Comparison of ENCODE assay signal across 10 mouse cellular contexts in genomic region chr16:90400906-90401666, GRCm38 (mm10). TPM values are rescaled to one million over a fixed set of nuclear protein-coding genes. Genes with fewer than 3 reads are reported as not detected.
A peak's percentile ranks its signal among the peaks of the same experiment; 100 is the strongest.
DNase-seq lines count a peak whose midpoint lies in the region; ATAC-seq and TF ChIP-seq lines count a peak whose summit lies in the region.
"Had no signal": no experiment of that assay in that cellular context is flagged by ENCODE, and none has a peak within 500 bp of the region (broad histone marks: within the 10 kb centered on the region; RNA-seq: fewer than 3 reads in every experiment).

No protein-coding gene starts in this region.

- H3K4me2 ChIP-seq in heart, embryonic 15.5 days, result peak overlapping the region; percentile 46
- H3K4me2 ChIP-seq in forebrain, embryonic 15.5 days (replicated peaks), result peak overlapping the region; percentile 17; the same call in 1 of the 2 replicates
- peak overlapping the region; percentile 37 for H3K4me2 ChIP-seq in midbrain, embryonic 12.5 days (replicated peaks)
- H3K4me2 ChIP-seq: neural tube, embryonic 13.5 days had no signal

- no peak overlapping the region; the same call in 1 of the 2 replicates for H3K4me3 ChIP-seq in heart, embryonic 15.5 days
- no peak overlapping the region for H3K4me3 ChIP-seq in MEL (ENCODE audit: control insufficient read depth in 1 of 2, insufficient read depth in 1 of 2, low read depth in 2 of 2, low read length in 2 of 2)
- H3K4me3 ChIP-seq in forebrain, embryonic 15.5 days, result no peak overlapping the region
- no peak overlapping the region for H3K4me3 ChIP-seq in midbrain, embryonic 12.5 days
- H3K4me3 ChIP-seq: neural tube, embryonic 13.5 days had no signal

- no peaks in the 10 kb centered on the region for H3K36me3 ChIP-seq in heart, embryonic 15.5 days
- H3K36me3 ChIP-seq in MEL (ENCODE audit: control insufficient read depth in 1 of 2, insufficient read depth in 2 of 2, low read length in 2 of 2), result no peaks in the 10 kb centered on the region
- H3K36me3 ChIP-seq in forebrain, embryonic 15.5 days, result no peaks in the 10 kb centered on the region
- peaks cover 2% of the 10 kb centered on the region; the same call in 1 of the 2 replicates for H3K36me3 ChIP-seq in midbrain, embryonic 12.5 days
- H3K36me3 ChIP-seq: neural tube, embryonic 13.5 days had no signal

- 25% methylated on average over 12 of the region's 12 CpGs for WGBS in heart, embryonic 15.5 days
- 11% methylated on average over 12 of the region's 12 CpGs for WGBS in forebrain, embryonic 15.5 days
- 9% methylated on average over 12 of the region's 12 CpGs for WGBS in midbrain, embryonic 12.5 days

- H3K27me3 ChIP-seq in heart, embryonic 15.5 days, result no peaks in the 10 kb centered on the region
- H3K27me3 ChIP-seq in MEL (ENCODE audit: control insufficient read depth in 1 of 2, insufficient read depth in 2 of 2, low read length in 2 of 2), result no peaks in the 10 kb centered on the region
- no peaks in the 10 kb centered on the region for H3K27me3 ChIP-seq in forebrain, embryonic 15.5 days
- H3K27me3 ChIP-seq in midbrain, embryonic 12.5 days, result no peaks in the 10 kb centered on the region
- H3K27me3 ChIP-seq: neural tube, embryonic 13.5 days had no signal

- ATAC-seq in heart, embryonic 15.5 days (replicated peaks; ENCODE audit: insufficient number of reproducible peaks, insufficient read depth, low FRiP score, low read depth), result no peak; the same call in 1 of the 2 replicates
- ATAC-seq in forebrain, embryonic 15.5 days (replicated peaks), result 0 out of 2 replicates have a peak, but pooled peaks have one; percentile 47
- ATAC-seq in midbrain, embryonic 12.5 days (ENCODE audit: low FRiP score, low read depth), result peak; percentile 67
- no peak for ATAC-seq in granulocyte monocyte progenitor cell, adult 5-6 weeks (replicated peaks; ENCODE audit: poor library complexity, severe bottlenecking)

- H3K27ac ChIP-seq in heart, embryonic 15.5 days, result peak overlapping the region; percentile 61
- no peak overlapping the region for H3K27ac ChIP-seq in MEL (ENCODE audit: control insufficient read depth, low read depth, low read length)
- no peak overlapping the region for H3K27ac ChIP-seq in forebrain, embryonic 15.5 days (replicated peaks)
- no peak overlapping the region for H3K27ac ChIP-seq in midbrain, embryonic 12.5 days (replicated peaks)
- H3K27ac ChIP-seq: neural tube, embryonic 13.5 days had no signal

- H3K9ac ChIP-seq in heart, embryonic 15.5 days, result no peak overlapping the region
- no peak overlapping the region for H3K9ac ChIP-seq in MEL (ENCODE audit: control insufficient read depth, low read depth, low read length, poor library complexity, severe bottlenecking)
- H3K9ac ChIP-seq in forebrain, embryonic 15.5 days (replicated peaks), result no peak overlapping the region
- no peak overlapping the region for H3K9ac ChIP-seq in midbrain, embryonic 12.5 days (replicated peaks)
- H3K9ac ChIP-seq: neural tube, embryonic 13.5 days had no signal

- H3K4me1 ChIP-seq in heart, embryonic 15.5 days (replicated peaks), result peaks cover 49% of the 10 kb centered on the region
- H3K4me1 ChIP-seq in MEL (ENCODE audit: control insufficient read depth in 1 of 2, insufficient read depth in 2 of 2, low read length in 2 of 2), result no peaks in the 10 kb centered on the region
- peaks cover 37% of the 10 kb centered on the region for H3K4me1 ChIP-seq in forebrain, embryonic 15.5 days
- peaks cover 30% of the 10 kb centered on the region for H3K4me1 ChIP-seq in midbrain, embryonic 12.5 days

- TF ChIP-seq POLR2A in MEL (IDR thresholded peaks at IDR 0.05; ENCODE audit: control insufficient read depth in 1 of 2, insufficient read depth in 1 of 2, low read depth in 1 of 2, low read length in 2 of 2, poor library complexity in 1 of 2), result no peak

- no peak for TF ChIP-seq RAD21 in MEL (IDR thresholded peaks at IDR 0.05; ENCODE audit: low read depth, low read length)

- TF ChIP-seq EP300 in MEL (IDR thresholded peaks at IDR 0.05; ENCODE audit: low read depth in 1 of 2, low read length in 2 of 2), result no peak

- no peaks in the 10 kb centered on the region for H3K9me3 ChIP-seq in heart, embryonic 15.5 days (replicated peaks)
- H3K9me3 ChIP-seq in MEL (replicated peaks; ENCODE audit: insufficient read depth, low read length), result no peaks in the 10 kb centered on the region
- H3K9me3 ChIP-seq in forebrain, embryonic 15.5 days, result no peaks in the 10 kb centered on the region
- H3K9me3 ChIP-seq in midbrain, embryonic 12.5 days, result no peaks in the 10 kb centered on the region
- H3K9me3 ChIP-seq: neural tube, embryonic 13.5 days had no signal

- H3K79me2 ChIP-seq in MEL (ENCODE audit: control insufficient read depth, insufficient read depth, low read length, poor library complexity), result no peaks in the 10 kb centered on the region

- no peak for DNase-seq in heart, postnatal 36 days
- DNase-seq in MEL (ENCODE audit: low read depth, low spot score), result no peak
- DNase-seq in adrenal gland, adult 8-10 months, result no peak
- no peak for DNase-seq in cerebellum, adult 9-10 months

- intact Hi-C loops in heart, postnatal 36 days (cut with DNase I), result no loop called here

- no peak for TF ChIP-seq CTCF in MEL (IDR thresholded peaks at IDR 0.05 in 2 of 3, conservative IDR thresholded peaks at IDR 0.05 in 1 of 3; ENCODE audit: control insufficient read depth in 1 of 3, insufficient read depth in 1 of 3, low read depth in 2 of 3, low read length in 3 of 3, poor library complexity in 1 of 3, severe bottlenecking in 1 of 3)

TF ChIP-seq in MEL, 35 proteins besides CTCF, POLR2A, EP300 and RAD21:
- TF ChIP-seq USF1 (IDR thresholded peaks at IDR 0.05; ENCODE audit: low read depth, low read length), result peak; percentile 25; the same call in 1 of the 2 replicates
- no peak for TF ChIP-seq NELFE (IDR thresholded peaks at IDR 0.05; ENCODE audit: low read depth, low read length)
- TF ChIP-seq MAX (IDR thresholded peaks at IDR 0.05; ENCODE audit: low read length), result no peak

RNA-seq across cellular contexts. Expression of gene Hunk, which starts 15.3 kb away (rescaled TPM):
- 7.2 and 9.8 TPM in 2 replicates for polyA plus RNA-seq in heart, embryonic 15.5 days (2015; fragmentation: Nextera tagmentation; extraction: Ambion mirVana)
- total RNA-seq in heart, postnatal 36 days (2021), result under 1 TPM; 0.57 to 0.67 TPM
- total RNA-seq in MEL (2012; rRNA removed), result not detected in 2 replicates
- under 1 TPM in 1 of 2 experiments, not detected in 1; 0.01 TPM for polyA plus RNA-seq in MEL (2012; ENCODE audit: insufficient read depth in 1 of 2, insufficient read length in 2 of 2, low read depth in 1 of 2, low replicate concordance in 2 of 2, missing spikeins in 1 of 2)
- 11.8 and 13.6 TPM in 2 replicates for polyA plus RNA-seq in forebrain, embryonic 15.5 days (2015; fragmentation: Nextera tagmentation; extraction: Ambion mirVana)
- 15.0 and 15.7 TPM in 2 replicates for polyA plus RNA-seq in midbrain, embryonic 12.5 days (2016; fragmentation: Nextera tagmentation; extraction: Ambion mirVana)
- 10 to 100 TPM in 2 of 4 experiments, 1 to 10 TPM in 2; 5.3 to 14.9 (median 8.2) TPM for total RNA-seq in adrenal gland, adult 8-10 months (2022)
- not detected in 2 replicates for total RNA-seq in granulocyte monocyte progenitor cell, adult 5-6 weeks (2014; fragmentation: Nextera tagmentation)
- total RNA-seq in granulocyte monocyte progenitor cell, adult 5-6 weeks (2017), result not detected in 2 replicates
- total RNA-seq: CH12.LX had no signal

Comparison
In these comparisons a context has a peak if more than half of its experiments do, and no peak if none do; other contexts are left out.
1. ATAC-seq: peak in forebrain, embryonic 15.5 days (single experiment) and midbrain, embryonic 12.5 days (single experiment); none in heart, embryonic 15.5 days (single experiment) and granulocyte monocyte progenitor cell, adult 5-6 weeks (single experiment).
2. Peak in every context shown above with its lines, with median percentiles within 50 percentile points of each other: H3K4me2 ChIP-seq.